Mouse (Mus musculus) gastrocnemius, postnatal 10 days (tissue): ENCODE data around the gene Sdk1. TPM values are rescaled to one million over a fixed set of nuclear protein-coding genes. Genes with fewer than 3 reads are reported as not detected.
A peak's percentile ranks its signal among the peaks of the same experiment; 100 is the strongest.

Experiments used
- DNase-seq: peaks from one replicate; pipeline ENCODE4 v3.0.0; 2021; ENCODE audit warnings: mixed read lengths
- total RNA-seq, 2 experiments: library from RNA; stranded (reverse); gene quantifications; 2 replicates each; pipeline ENCODE4 v1.2.3; 2021

The Sdk1 gene
- total RNA-seq, 2 experiments from 2014 or later: 5.1 to 5.8 TPM

DNA sequence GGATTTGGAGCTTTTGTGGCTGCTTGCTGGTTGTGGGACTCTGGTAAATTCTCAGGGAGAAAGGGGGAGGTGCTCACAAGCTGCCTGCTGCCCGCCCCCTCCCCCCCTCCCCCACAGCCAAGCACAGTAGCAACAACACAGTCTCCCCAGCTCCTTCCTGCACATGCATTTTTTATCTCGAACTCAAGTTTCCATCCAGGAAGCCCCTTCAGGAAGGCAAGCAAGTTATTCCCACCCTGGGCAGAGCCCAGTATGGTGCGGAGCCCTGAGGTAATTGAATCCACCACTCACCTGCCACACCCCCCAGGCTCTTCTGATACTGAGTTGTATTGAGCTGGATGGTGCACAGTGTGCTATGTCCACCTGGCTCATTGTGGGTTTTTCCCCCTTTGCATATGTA is 768.9 kb downstream of the Sdk1 start:
- DNase-seq: no peak

DNA sequence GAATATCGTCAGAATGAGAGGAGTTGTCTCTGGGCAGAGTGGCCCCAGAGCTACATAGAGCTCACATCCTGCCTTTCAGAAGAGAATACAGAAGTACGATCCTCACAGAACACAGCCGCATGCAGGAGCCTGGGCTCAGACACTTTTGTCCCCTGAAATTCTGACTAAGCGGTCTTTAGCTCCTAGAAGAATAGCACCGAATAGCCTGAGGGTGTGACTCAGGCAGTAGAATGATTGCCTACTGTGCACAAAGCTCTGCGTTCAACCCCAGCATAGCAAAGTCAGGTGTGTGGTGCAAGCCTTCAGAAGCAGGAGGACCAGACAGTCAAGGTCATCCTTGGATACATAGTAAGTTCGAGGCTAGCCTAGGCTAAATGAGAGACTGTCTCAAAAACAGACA is 775.7 kb downstream of the Sdk1 start:
- DNase-seq: no peak

DNA sequence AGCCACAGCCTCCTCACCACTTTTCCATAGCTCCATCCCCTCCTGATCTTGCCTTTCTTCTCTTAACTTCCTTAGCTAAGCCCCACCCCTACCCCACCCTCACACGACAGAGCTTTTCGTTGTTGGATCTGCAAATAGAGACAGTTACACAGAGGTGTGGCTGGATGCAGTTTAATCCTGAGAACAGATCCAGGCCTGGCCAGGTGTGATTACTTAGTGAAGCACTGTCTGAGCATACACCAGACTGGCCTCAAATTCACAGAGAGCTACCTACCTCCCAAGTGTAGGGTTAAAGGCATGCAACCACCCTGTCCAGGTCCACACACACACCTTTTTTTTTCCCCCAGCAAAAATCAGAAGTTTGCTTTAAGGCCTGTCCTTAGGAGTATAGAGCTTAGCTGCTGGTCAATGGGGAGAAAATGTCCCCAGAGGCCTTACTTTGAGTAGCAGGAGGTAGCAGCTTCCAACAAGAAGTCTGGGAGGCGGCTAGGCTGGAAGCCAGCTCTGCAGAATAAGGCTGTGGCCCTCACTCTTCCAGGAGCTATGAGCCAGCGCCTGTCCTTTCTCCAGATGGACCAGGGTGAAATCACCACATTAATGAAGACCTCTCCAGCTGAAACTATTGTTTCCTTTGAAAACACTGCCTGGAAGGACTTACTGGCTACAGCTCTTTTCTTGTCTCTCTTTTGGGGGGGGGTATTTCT is 781.7 kb downstream of the Sdk1 start:
- peak; percentile 21 for DNase-seq

DNA sequence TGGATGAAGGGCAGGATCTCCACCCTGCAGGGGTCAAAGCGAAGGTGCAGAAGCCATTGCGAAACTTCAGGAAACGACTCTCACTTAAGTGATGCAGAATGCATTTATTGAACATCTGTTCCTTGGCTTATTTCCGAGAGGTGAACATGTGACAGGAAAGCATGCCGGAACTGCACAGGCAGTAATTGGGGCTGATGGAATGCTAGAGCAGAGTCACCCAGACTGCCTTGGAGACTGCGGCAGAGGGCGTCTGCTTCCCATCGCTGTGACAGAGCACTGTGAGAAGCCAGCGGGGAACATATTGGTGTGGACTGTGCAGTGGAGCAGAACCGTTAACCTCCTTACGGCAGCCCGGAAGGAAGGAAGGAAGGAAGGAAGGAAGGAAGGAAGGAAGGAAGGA is 783.2 kb downstream of the Sdk1 start:
- no peak for DNase-seq

DNA sequence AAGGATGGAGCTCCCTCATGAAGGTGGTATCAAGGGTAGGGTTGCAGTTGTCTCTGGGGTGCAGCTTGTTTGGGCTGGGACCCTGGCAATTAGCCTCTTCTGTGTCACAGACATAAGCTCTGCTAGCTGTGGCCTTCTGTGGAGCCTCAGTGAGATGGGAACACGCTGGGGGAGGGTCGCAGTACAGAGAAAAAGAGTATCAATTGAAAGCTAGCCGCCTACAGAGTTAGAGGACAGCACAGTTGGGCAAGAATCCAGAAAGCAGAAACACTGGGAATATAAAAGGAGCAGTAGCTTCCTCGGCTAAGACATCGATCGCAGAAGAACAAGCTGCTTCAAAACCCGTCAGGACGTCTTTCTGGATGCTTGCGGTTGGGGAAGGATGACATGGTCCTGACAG is 795.2 kb downstream of the Sdk1 start:
- DNase-seq: no peak

DNA sequence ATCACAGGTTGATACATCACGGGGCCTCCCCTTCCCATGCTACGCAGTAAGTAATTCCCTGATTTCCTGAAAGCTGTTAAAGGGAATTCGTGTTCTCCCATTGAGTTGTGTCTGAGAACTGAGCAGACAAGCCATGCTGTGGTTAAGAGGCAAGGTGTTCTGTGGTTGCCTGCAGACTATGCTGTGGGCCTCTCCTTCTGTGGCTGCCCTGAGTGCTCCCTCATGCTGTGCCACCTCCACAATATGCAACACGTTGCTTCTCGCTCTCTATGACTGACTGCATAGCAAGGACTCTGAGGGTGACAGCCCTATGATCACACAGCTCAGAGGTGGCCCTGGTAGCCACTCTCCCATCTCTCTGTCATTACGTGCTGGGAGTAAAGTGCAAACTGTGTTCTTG is 797.9 kb downstream of the Sdk1 start:
- DNase-seq: no peak

DNA sequence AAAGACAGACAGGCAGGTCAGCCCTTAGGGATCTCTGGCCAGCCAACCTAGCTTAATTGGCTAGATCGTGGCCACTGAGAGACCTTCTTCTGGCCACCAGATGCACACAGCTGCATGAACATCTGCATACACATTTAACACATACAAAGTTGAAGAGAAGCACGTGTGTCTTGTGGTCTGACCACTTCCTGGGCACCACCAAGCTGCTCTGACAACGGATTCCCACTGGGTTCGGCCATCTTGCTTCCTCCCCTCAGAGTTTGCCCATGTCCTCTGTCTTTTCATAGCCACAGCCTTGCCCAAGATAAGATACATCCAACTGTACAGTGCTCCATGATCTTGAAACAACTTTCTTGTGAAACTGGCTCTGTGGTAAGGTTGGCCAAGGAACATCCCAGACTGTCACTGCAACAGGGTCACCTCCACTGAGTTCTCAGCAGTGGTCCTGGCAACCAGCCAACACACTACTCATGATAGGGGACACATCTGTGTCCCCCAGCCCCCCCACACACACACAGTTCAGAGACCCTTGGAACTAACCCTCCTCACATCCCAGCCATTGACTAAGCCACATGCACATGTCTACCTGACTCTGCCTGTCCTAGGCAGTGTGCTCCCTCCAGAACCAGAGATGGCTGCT is 798.7 kb downstream of the Sdk1 start:
- DNase-seq: no peak

DNA sequence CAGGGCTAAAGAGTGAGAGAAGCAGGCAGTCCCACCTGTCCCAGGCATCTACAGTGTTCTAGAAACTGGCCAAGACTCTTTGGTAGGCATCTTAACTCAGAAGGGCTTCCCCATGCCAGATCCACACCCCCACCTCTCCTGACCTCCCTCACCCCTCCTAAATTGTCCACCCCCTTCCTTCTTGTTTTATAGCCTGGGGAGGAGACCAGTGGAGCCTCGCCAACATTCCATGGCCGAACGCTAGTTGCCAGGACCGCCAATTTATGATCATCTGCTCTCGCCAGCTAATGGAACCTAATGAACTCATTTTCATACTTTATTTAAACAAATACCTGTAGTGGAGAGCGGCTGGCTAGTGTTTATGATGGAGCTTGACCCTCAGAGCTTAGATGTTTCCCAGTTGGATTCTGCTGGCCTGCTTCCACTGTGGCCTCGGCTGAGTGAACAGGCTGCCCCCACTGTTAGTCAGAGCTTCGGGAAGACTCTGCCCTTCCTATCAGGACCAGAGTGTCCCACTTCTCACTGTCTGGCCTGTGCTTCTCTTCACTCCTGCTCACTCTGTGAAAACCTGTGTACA is 800.0 kb downstream of the Sdk1 start:
- no peak for DNase-seq

DNA sequence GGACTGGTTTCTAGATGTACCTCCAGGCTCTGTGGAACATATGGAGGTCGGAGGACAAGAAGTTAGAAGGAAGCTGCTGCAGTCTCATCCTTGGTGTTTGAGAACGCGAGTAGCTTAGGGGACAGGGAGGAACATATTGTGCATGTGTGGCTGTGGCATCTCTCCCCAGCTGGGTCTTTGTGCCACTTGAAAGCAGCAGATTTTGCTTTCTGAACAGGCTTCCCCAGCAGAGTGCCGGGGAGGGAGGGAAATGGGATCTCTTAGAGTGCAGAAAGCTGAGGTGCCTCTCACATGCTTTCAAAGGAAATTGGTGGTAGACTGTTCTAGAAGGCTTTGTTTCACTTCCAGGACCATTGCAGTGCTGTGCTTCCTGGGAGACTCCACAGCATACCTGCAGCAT is 820.5 kb downstream of the Sdk1 start:
- DNase-seq: no peak

DNA sequence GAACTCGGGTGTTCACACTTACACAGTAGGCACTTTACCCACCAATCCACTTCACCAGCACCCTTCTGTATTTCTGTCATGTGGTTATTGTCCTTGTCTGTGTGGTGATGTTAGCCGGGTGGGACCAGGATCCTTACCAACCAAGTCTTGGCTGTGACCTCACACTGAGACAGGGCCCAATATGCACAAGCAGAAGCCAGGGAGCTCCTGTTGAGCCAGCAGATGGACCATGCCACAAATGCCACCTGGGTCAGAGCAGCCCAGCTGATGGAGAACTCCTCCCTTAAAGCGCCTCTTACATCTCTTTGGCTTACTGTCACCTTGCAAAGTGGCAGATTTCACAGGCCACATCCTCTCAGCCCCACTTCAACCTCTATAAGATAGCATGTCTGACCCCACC is 830.0 kb downstream of the Sdk1 start:
- no peak for DNase-seq

DNA sequence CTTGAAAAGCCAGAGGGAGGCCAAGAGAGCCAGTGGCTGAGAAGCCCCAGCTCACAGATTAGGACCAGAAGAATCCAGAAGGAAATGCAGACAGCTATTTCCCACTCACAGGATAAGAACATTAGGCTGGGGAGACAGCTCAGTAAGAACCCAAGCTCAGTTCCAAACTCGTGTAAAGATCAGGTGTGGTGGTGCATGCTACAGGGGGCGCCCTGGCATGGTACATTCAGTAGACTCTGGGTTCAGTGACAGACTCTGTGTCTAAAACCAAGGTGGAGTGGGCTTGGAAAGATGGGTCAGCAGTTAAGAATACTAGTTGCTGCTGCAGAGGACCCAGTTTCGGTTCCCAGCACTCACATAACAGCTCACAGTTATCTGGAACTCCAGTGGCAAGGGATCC is 832.6 kb downstream of the Sdk1 start:
- DNase-seq: no peak

DNA sequence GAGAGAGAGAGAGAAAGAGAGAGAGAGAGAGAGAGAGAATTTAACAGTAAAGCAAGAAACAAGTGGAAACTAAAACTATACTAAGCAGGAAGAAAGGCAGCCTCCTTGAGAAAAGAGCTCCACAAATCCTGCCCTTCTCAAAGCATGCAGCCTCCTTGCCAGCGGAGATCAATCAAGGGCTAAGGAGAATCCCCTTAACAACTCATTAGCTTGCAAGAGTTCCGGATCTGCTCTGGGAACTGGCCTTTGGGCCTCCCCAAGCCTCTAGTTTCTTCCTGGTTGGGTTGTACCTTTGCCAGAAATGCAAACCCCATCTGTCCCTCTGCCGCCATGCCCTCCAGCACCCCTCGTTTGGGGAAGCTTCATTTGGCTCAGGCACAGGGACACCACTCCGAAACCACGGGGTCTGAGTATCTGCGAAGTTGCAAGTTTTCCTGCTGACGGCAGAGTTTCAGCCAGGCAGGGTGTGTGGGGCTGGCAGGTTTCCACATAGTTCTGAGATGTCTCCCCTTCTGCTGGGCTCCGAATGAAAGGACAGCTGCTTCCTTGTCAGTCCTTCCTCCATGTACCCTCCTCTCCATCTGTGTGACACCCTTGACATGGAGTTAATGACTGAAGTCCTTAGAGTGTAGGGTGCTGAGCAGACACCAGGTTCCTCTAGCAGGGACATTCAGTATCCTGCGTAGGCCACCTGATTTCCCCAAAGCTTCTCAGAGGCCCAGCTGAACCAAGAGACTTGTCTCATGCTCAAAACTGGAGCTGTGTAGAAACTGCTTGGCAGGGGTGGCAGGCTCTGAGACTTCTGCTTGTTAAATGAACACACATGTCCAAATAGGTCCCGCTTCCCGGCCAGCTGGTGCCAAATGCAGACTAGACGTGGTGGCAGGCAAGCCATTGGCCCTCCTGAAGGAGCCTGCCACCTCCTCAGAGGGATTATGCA is 833.5 kb downstream of the Sdk1 start:
- peak; percentile 34 for DNase-seq

DNA sequence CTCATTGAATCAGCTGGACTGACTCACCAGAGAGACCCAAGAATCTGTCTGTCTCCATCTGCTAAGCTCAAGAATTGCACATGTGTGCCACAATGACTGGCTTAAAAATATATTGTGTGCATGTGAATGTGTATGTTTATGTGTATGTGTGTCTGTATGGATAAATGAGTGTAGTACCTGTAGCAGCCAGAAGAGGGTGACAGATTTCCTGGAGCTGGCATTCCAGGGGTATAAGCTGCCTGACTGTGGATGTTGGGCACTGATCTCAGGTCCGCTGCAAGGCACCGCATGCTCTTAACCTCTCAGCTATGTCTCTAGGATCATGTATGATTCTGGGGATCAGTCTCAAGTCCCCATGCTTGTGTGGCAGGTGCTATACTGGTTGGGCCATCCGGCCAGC is 839.4 kb downstream of the Sdk1 start:
- no peak for DNase-seq

DNA sequence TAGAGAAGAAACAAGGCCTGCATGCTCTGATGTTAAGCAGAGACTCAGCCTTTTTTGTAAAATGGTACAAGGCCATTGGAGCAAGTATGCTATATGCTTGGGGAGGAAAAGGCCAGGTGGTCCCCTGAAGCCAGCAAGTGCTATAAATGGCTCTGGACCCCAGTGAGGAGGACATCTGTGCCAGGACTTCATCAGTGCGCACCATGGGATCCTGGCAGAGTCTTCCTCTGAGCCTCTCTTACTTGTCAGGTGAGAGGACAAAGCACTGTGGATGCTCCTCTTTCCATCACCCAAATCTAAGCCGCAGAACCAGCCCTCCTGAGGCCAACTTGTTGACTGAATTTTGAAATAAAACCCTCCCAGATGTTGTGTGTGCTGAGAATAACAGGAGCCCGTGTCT is 839.8 kb downstream of the Sdk1 start:
- no peak for DNase-seq

DNA sequence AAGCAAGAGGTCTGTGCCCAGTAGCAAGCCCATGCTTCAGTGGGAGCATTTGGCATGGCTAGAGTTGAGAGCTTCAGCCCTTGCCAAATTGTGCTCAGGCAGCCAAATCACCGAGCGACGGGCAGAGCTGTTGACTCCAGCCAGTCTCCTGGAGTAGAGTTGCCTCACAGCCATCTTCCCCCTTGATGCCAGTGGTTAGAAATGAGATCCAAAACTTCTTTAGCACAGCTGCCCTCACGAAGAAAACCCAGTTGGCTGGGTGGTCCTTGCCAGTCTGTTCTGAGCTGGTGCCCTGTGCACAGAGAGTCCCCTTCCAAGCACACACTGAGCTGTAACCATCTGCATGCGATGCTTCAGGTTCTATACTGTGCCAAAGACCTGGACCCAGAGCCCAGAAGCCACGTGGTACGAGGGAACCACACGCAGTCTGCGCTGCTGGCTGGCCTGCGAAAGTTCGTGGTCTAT is 855.1 kb downstream of the Sdk1 start:
- no peak for DNase-seq

DNA sequence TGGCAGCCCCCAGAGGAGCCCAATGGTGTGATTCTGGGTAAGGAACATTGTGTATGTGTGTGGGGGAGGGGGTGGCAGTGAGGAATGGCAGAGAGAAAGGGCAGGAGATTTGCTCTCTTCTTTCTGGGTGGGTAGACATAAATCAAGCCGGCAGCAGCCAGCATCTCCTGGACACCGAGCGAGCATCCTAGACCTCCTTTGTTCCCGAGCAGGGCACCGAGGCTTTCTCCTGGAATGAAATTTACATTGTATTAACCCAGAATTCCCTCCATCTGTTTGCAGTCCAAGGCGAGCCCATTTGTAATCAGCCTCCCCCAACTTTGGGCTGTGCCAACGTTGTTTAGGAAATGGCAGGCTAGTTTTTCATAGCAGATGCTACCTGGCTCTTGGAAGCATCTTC is 858.9 kb downstream of the Sdk1 start:
- DNase-seq: no peak

DNA sequence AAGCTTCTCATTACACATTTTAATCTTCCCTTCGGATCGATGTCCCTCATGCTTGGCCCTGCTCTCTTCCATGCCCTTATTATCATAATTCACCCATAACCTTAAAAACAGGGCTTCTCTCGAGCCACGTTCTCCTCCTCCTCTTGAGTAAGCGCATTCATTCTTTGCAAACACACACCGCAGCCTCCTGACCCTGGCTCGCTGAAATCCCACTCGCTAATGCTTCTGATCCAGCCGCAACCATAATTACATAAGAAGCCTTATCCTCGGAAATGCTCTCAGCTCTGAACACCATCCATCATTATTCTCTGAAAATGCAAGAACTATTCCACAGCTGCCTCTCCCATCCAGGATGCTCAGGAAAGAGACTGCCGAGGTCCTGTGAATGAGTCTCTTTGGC is 866.1 kb downstream of the Sdk1 start:
- DNase-seq: no peak

DNA sequence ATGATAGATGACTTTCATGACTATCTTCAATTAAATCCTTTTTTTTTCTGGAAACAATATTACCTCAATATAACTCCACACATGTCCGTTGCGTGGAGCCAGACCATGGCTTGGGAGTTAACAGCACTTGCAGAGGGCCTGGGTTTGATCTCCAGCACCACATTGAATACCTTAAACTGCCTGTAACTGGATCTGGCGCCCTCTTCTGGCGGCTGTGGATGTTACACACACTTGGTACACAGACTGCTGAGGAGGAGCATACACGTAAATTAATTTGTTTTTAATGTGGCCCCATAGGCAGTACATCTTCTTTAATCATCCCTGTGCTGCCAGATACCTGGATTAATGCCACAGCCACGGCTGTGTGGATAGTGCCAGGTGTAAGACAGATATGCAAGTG is 870.7 kb downstream of the Sdk1 start:
- no peak for DNase-seq

DNA sequence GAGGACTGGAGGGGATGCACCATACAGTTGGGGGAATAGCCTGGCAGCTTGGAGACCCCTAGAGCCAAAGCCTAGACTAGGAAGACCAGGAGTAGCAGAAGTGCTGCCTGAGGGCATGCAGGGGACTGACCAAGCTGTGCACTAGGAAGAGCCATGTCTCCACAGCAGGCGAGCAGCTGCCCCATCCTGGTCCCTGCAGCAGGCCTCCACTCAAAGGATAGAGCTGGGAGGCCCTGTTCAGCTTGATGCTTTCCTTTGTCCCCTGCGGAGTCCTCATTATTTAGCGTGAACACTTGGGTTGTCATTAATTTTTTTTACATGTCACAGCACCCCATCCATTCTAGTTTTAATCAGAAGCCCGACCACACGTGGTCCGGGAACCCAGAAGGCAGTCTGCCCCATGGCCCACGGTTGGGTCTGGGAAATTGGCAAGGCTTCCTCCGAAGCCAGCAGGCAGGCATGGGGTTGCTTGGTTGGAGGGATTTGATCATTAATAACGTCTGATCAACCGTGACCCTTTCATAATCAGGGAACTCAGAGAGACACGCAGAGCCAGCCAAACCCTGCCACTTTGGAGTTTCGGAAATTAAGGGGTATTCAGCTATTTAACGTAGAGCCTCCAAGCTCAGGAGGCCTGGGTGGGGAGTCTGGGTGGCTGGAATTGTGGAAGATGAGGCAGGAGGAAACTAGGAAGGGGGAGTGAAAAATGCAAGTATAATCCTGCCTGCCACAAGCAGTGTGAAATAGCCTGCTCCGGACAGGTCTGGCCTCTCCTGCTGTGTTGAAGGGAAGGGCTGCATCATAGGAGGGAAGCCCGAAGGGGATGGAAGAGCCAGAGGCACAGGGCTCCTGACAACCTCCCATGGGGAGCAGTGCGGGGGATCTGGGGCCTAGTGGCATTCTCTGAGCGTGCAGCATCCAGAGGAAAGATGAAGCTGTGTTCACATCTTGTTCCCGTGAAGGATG is 872.2 kb downstream of the Sdk1 start:
- DNase-seq: no peak

DNA sequence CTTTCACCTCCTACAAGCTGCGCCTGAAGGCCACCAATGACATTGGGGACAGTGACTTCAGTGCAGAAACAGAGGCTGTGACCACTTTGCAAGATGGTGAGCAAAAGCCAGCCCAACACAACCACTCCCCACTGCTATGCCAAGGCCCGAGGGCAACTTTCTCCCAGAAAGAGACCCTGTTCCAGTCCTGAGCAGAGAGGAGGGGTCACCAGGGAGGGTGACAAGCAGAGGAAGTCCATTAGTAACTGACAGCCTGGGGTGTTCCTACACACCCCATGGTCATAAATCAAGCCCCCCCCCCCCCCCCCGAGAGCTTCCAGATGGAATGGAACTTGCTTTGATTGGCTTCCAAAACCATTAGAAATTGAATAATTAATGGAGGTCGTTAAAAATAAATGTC is 886.5 kb downstream of the Sdk1 start:
- DNase-seq: no peak

DNA sequence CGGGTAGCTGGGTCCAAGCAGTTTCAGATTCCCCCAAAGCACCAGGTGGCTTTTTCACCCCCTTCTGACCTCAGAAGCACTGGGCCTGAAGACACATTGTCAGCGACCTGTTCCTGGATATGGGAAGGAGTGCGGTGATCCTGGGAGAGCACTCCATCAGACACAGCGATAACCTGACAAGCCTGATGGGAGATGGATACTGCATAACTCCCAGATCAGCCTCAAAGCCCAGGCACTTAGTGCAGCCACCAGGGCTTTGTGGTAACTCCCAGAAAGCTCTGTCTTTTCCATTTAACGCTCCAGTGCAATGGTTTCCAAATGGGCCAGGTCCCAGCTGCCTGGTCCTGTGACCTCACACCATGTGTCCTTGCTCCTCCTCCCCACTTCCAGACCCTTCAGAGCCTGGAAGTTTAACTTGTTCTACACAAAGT is 886.9 kb downstream of the Sdk1 start:
- DNase-seq: no peak

DNA sequence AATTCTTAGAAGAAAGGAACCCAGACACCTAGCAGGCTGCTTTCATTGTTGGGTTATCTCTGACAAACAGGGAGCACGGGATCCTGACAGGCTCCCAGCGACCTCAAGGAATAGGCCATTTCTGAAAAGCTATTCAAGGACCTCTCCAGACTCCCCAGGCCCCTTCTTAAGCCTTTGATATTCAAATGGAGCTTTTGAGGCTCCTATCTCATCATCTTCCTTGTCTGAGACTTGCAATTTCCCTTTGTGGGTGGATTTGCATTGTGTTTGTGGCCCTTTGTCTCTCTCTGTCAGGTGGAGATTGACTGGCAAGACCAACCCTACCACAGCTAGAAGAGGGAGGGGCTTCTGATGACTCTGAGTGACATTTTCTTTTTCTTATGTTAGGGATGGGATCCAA is 888.7 kb downstream of the Sdk1 start:
- no peak for DNase-seq
